Mouse (Mus musculus) heart, adult 18-20 months (tissue): ENCODE measurements at regions not wholly inside any gene's neighbourhood (a gene's known extent, or its start where the extent isn't known, plus 50 kb on each side); places are given as distances from the start of the nearest gene placed in this dataset.

ENCODE experiments used
- DNase-seq, 2 experiments: peaks; one replicate each; pipeline ENCODE4 v3.0.0; 2021 to 2022; ENCODE audit warnings: mixed read lengths in 1 of 2

DNA sequence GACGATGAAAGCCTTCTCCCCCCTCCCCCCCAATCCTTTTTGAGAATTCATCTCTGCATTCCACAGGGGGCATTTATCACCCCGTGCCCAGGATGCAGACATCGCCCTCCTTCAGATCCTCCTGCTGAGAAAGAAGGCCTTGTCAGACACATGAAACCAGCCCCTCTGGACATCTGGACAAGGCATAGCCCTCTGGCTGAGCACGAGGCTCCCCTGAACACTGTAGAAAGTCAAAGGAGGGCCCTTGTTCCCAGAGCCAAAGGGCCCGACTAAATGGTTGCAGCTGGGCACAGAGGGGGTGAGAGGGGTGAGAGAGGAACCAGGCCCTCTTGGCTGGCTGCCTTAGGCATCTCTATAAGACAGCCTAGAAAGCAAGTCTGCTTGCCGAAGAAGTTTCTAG is 327.8 kb downstream of the H2al1j start:
- no peak for DNase-seq

DNA sequence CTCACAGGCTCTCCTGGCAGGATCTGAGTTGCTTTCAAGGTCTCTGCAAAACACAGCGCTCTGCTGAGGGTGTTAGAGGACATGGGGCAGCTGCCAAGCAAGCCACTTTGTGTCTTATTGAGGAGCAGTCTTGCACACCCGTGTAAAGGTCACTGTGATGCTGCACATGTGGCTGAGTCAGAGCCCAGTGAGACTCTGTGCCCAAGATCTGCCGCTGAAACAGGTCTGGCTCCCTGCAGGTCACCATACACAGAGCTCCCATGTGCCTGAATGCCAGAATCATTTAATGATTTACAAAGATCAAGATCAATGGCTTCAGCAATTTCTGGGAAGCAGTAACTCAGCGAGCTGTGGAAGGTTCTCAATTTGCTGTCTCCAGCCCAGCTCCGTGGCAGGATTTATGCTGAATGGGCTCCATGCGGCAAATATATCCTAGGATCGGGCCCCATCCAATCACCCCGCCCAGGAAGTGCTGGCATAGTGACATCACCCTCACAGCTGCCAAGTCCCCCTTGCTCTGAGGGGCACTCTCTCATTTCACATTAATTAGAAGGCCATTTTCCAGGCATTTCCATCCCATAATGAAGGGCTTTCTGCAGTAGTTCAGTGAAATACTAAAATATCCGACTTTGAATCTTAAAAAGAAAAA is 330.1 kb downstream of the H2al1j start:
- DNase-seq = no peak

DNA sequence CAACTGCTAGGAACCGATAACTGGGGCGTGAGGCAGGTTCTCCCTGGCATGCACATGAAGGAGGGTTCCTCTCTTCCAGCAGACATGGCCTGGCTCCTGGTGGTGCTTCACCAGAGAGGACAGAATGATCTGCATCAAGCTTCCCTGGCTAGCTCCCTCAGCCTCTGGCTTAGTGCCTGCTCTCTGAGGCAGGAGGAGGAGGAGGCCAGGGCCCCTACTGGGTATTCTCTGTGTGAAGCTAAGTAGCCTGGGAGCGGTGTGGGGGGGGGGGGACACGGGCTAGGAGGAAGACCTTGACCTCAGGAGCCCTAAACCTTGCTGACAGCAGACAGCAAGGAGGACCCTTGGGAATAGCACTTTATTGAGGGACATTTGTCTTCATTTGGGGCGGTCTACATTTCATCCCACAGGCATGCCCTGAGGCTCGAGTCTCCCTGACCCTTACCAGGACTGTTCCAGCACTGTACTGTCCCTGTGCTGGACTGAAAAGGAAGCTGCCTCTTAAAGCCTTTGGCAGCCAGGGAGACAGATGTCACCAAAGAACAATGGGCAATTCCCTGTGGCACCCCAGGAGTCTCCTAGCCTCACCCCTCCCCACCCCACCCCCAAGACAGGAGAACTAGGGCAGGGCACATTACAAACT is 335.7 kb downstream of the H2al1j start:
- DNase-seq = peak; percentile 13 to 46

DNA sequence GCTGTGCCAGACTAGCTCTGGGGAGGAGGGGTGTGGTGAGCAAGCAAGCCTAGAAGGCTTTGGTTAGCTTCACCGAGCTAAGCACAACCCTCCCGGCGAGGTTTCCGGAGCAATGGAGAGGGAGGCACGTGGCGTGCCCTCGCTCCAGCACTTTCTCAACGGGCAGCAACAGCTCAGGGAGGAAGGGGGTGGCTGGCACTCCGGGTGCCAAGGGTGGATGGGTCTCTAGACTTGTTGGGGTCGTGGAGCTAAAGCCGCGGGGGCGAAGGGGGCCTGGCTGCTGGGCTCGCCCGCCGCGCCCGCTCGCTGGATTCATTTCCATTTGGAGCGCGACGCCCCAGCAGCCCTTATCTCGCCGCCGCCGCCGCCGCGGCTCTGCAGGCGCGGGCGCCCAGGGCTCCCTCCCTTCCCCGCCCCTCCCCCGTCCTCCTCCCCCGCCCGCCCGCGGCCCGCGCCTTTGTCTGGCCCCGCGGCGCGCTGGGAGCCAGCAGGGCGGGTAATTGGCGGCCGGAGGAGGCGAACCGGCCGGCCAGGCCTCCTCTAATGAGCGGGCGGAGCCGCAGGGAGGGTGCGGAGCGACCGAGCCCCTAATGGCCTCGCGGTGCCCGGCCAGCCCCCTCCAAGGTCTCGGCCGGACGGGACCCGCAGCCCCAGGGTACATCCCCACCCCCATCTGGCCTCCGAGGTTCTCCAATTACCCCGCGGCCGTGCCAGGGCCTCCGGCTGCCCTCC is 336.9 kb downstream of the H2al1j start:
- peak; percentile 65 to 78 for DNase-seq

DNA sequence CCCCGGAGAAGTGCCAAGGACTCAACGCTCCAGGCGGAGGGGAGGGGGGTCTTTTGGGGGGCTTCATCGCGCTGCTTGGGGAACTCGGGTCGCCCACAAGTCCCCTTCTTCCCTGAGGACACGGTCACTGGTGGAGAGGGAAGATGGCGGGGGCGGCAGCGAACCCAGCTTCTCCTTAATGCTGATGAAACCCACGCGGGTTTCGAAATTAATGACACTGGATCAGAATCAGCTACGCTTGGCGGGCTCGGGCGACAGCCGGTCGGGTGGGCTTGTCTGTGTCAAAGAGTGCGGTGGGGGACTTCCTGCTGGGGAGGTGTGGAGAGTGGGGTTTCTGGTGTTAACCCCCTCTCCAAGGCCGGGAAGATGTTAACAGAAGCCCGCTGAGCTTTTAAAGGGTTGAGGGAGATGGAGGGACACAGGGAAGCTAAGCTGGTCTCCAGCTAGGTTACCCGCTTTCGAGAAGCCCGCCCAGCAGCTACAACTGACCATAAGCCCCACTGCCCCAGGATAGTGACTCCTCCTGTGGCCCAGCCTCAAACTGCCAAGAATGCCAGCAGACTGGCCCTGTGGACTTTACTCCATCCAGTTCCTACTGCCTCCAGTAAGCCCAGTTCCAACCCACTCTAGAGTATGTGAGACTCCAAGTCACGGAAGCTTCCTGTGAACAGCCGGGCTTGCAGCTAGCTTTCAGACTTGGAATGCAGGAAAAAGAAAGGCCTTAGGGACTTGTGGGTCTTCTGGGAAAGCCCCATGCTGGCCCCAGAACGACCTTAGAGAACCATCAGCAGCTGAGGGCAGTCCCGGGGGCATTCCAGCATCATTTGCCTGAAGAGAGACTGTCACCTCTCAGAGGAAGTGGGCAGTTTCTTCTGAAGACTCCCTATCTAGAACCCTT is 337.7 kb downstream of the H2al1j start:
- peak; percentile 20 to 37 for DNase-seq

DNA sequence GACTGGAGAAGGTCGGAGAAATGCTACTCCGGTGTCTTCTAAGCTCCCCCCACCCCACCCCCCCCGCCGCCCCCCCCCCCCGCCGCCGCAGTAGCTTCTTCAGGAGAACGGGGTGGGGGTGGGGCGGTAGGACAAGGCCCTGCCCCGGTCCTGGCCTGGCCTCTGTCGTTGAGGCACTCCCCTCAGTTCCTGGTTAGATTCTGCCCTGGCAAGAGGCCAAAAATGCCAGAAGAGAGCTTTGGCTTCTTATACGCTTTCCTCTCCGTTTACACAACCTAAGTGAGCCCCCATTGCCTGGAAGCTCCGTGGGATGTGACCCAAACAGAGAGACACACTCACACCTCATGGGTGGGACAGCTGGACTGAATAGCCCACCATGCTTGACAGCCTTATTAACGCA is 338.9 kb downstream of the H2al1j start:
- DNase-seq = peak; percentile 17 to 18

DNA sequence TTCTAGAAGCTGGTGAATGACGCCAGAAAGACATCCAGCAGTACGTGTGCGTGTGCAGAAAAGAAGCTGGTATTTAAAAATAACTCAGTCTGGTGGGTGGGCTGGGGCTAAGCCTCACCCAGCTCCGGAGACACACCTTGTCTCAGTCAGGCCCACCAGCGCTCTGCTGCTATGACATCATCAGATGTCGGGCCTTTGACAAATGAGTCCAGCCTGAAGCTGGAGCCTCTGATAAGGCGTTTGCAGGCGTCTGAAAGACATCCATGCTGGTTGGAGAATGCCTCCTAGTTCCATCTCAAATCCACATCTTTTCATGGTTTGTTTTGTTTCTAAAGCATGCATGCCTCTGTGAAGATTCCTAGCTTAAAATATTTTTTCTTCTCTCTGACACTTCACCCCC is 344.2 kb downstream of the H2al1j start:
- no peak for DNase-seq

DNA sequence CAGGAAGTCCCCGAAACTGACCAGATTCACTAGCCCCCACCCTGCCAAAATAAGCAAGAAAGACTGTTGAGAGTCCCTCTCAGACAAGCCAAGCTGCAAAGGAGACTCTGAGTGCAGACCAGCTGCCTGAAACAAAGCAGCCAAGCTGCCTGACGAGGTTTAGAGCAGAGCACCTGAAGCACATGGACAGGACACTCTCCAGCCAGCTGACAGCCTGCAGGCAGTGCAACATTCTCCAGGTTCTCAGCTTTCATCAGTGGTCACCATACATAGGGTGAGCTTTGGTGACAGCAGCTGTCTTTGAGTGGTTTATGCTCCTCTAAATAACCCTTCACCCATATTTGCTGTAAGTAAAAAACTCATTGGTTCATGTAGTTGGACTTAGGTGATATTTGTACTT is 350.5 kb downstream of the H2al1j start:
- no peak for DNase-seq

DNA sequence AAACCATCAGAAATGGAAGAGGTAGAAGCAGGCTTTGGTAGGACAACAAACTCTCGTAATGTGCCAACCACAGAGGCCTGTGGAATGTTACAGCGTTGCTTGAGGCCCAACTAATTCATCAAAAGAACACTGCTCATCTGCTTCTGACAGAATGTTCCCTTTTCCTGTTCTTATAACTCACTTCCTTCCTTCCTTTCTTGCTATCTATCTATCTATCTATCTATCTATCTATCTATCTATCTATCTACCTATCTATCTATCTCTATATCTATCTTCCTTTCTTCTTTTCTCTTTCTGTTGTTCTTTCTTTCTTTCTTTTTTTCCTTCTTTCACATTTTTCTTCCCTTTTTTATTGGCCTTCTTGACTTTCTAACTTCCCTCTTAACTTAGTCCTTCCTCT is 353.7 kb downstream of the H2al1j start:
- DNase-seq = no peak

DNA sequence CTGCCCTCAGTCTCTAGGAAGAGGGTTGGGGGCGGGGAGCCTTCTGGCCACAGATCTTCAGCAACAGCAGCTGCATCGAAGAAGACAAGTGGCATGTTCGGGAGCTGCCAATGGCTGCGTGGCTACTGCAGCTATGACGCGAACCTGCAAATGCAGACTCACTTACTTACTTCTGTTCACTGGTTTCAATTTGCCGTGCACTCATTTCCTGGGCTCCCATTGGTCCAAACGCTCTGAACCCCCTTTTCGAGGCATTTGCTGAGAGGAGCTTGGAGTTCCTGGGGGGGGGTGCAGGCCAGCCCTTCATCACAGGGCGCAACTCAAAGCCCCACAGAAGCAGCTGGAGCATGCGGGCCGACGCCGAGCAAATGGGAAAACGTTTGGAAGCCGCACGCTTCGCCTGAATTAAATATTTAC is 362.4 kb downstream of the H2al1j start:
- DNase-seq = no peak

DNA sequence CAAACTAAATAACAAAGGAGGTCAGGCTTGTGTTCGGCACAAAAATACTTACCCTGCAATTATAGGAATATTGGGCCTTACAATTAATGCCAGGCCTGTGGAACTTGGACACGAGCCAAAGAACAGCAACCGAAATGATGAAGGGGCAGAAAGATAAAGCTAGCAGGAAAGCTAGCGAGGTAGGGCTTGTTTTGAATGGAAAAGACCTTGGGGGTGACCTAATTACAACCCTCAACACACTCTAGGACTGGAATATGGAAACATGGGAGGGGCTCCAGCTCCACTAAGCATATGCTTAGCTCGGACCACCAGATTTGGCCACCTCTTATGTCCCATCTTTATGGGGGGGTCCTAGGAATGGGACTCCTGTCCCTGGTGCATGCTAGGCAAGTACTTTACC is 362.8 kb downstream of the H2al1j start:
- DNase-seq = no peak

DNA sequence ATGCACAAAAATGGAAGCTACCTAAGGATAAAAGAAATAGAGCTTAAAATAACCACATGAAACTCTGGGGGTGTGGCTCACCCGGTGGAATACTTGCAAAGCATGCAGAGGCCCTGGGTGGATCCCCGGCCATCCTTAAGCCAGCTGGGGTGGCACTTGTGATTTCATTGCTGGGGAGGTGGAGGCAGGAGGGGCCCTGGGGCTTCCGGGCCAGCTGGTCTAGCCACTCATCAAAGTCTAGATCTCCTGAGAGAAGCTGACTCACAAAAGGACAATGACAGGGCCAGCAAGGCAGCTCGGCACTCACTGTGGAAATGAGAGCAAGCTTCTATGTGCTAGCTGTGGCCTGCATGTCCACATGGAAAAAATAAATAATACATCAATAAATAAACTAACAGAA is 363.4 kb downstream of the H2al1j start:
- no peak for DNase-seq

DNA sequence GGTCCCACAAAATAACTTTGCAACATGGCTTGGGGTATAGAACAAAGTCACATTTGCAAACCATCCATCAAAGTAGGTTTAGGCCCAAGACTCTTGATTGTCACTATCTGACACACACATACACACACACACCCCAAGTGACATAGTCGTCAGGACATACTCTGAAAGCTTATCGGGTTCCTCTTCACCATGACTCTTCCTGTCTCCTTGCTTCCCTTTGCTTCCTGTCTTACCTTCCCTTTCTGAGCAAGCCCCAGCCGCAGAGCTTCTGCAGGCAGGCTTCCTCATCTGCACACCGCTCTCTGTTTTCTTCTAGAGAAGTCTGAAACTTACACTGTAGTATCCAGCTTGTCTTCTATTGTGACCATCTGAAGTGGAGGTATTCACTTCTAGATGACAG is 368.9 kb downstream of the H2al1j start:
- no peak for DNase-seq

DNA sequence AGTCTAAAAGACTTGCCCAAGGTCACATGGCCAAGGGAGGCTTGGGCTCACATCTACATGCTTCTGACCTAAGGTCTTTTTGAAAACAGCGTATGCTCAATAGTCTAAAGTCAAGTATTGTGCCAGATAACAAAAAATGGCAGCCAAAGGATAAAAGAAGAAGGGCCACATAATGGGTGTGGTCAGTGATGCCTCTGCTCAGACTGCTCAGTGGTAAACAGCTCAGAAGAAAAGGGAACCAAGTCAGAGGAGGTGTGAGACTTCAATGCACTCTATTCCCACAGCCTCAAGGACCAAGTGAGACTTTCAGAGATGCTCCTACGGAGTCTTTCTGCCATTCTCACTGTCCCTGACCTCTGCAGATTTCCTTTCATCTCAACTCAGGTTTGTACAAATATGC is 373.5 kb downstream of the H2al1j start:
- DNase-seq = no peak

DNA sequence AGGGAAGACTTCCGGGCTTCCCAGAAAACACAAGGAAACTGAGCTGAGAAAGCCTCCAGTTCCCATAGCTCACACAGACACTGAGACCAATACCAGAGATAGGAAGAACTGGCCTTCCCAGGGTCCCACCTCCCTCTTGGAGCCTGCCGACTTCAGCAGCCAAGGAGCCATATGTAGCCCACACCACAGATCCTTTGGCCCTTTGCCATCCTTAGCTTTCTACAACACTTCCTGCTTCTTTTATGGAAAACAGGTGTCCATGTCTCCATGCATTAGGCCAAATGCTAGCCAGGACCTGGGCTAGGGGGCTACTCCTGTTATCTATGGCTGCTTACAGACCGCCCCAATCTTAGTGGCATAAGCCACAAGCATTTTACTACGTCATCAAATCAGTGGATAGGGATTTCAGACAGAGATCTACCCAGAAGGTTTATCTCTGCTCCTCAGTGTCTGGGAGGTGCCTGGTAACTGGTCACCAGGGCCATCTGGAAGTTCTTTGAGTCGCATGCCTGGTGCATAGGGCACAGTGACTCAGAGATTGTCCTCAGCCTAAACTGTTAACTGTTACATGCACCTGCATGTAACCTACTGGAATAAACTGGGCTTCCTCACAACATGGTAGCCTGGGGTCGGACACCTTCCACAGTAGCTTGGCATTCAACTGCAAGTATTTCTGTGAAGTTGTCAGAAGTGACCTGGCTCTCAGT is 378.4 kb downstream of the H2al1j start:
- no peak for DNase-seq

DNA sequence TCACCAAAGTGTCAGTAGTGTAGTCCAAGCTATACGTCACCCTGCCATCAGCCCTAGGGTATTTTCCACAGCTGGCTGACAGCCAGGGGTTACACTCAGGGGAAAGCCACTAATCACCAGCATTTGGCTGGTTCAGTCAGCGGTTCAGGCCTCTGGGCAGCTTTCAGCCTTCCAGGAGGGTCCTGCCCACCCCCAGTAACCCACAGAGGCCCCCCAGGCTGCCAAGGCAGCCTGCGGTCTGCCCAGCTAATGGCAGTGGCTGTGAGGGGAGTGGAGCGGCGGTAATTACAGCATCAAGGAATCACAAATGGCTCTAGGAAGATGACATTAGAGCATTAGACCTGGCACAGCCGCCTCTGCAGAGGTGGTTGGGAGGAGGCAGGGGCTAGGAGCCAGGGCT is 379.7 kb downstream of the H2al1j start:
- no peak for DNase-seq

DNA sequence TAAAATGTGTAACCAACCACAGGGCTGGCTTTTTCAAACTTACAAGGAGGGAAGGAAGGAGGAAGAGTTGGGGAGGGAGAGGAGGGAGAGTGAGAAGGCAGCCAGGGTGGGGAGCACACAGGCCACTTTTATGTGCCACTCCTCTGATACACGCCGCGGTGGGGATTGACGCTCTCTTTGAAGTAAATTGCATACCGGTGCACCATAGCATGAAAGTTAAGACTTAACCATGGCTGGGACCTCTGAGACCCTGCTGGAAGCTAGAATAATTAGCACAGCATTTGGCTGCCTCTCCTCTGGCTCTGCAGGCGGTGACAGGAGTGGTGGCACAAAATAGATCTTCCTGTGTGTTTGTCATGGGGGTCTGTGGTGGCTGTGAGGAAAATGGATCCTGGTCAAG is 380.7 kb downstream of the H2al1j start:
- DNase-seq = no peak

DNA sequence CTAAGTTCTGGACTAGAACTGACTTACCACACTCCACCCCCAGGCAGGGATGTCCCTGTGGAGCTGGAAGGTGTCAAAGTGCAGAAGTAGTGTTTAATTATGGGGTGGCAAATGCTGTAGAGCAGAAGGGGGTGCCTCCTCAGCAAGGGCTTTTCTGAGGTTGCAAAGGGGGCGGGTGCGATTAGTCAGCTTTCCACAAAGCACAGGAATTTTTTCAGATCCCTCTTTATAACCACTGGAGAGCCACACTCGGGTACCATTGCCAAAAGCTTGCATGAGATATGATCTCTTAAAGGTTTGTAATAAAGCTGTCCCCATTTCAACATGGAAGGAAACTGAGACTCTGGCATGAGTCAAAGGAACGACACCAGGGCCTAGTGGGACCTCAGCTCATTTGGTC is 381.7 kb downstream of the H2al1j start:
- no peak for DNase-seq

DNA sequence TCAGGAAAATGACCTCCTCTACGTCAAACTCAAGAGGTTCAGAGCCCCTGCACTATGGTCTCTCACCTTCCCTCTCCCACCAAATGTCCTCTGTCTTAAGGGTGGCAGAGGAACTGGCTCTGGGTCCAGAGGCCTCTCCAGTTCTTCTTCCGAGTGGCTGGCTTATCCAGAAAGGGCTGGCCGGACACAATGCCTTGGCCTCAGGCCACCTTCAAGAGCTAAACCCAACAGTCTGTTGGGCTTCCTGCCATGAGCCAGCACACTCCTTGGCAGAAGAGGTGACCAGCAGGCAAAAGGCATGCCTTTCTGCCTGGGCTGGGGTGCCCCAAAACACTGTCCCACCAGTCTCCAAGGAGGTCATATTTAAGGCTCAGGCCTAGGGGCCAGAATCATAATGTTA is 385.8 kb downstream of the H2al1j start:
- peak; percentile 52 to 68 for DNase-seq

DNA sequence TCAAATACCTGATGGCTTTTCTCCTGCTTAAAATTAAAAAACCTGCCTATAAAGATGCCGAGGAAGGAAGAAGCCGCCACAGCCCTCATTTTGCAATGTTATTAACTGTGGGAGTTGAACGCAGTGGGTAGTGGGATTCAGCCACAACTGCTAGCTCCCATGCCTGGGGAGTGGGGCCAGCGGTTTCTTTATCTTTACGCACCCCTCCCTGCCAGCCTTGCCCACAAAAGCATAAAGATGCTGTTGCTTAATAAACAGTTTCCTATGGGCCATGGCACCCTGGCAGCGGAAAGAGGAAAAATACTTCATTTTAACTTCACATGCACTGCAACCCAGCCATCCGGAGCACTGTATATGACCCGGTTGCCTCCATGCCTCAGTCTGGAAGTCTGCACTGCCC is 389.2 kb downstream of the H2al1j start:
- no peak for DNase-seq

DNA sequence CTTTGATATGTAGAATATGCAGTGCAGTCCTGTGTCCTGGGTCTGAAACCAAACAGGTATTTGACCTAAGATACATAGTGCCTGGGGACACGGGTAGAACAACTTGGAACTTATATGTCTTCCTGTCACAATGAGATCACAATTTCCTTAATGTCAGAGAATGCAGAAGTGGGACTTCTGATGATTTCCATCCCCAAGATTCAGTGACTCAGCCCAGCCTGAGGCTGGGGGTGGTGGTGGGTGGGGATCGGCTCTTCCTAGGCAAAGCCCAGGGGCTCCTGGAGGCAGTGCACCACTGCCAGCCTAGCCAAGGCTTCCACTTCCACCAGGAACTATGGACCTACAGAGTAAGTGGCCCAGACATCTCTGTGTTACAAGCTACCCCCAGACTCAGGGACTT is 391.2 kb downstream of the H2al1j start:
- DNase-seq = no peak

DNA sequence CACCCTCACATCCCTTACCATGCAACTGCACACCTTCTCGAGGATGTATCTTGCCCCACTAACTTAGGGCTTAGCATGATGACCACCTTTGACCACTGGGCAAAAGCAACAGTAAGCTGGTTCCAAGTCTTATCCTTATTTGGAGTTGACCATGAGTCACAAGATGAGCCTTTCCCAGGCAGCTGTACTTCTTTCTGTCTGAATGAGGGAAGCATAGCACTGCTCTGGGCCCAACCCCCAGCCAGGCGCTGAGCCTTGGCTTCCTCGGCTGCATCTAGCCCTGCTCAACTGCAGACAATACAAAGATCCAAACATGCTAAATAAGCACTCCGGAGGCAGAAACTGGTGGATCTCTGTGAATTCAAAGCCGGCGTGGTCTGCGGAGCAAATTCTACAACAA is 392.9 kb downstream of the H2al1j start:
- peak; percentile 37 to 43 for DNase-seq
